Comparison of ENCODE assay signal across 8 mouse cellular contexts in genomic region chr8:89025281-89026138, GRCm38 (mm10). TPM values are rescaled to one million over a fixed set of nuclear protein-coding genes. Genes with fewer than 3 reads are reported as not detected.
DNase-seq lines count a peak whose midpoint lies in the region; ATAC-seq lines count a peak whose summit lies in the region.

No protein-coding gene starts in this region.

- no peak overlapping the region for H3K9ac ChIP-seq in kidney, embryonic 15.5 days
- peak overlapping the region; percentile 49 for H3K9ac ChIP-seq in intestine, embryonic 16.5 days (ENCODE audit: low read depth, low read length)

- peaks cover 16% of the 10 kb centered on the region; the same call in 1 of the 2 replicates for H3K27me3 ChIP-seq in kidney, embryonic 15.5 days
- peaks cover 52% of the 10 kb centered on the region for H3K27me3 ChIP-seq in embryonic facial prominence, embryonic 10.5 days (replicated peaks; ENCODE audit: low read depth, poor library complexity, severe bottlenecking)
- H3K27me3 ChIP-seq in intestine, embryonic 16.5 days (replicated peaks; ENCODE audit: control insufficient read depth, insufficient read depth, low read length), result peaks cover 16% of the 10 kb centered on the region

- peak overlapping the region; percentile 23 for H3K4me3 ChIP-seq in kidney, embryonic 15.5 days (replicated peaks)
- peak overlapping the region; percentile 61 for H3K4me3 ChIP-seq in embryonic facial prominence, embryonic 10.5 days
- H3K4me3 ChIP-seq in intestine, embryonic 16.5 days (ENCODE audit: low read length), result peak overlapping the region; percentile 42

- H3K27ac ChIP-seq in kidney, embryonic 15.5 days, result peak overlapping the region; percentile 68
- peak overlapping the region; percentile 76; the same call in 1 of the 2 replicates for H3K27ac ChIP-seq in embryonic facial prominence, embryonic 10.5 days (replicated peaks)
- H3K27ac ChIP-seq in intestine, embryonic 16.5 days (ENCODE audit: low read length), result no peak overlapping the region

- H3K4me2 ChIP-seq in kidney, embryonic 15.5 days, result peak overlapping the region; percentile 56
- peak overlapping the region; percentile 62 for H3K4me2 ChIP-seq in intestine, embryonic 16.5 days (ENCODE audit: low read depth, low read length)

- no peaks in the 10 kb centered on the region for H3K9me3 ChIP-seq in kidney, embryonic 15.5 days (replicated peaks)
- no peaks in the 10 kb centered on the region for H3K9me3 ChIP-seq in embryonic facial prominence, embryonic 10.5 days
- H3K9me3 ChIP-seq in intestine, embryonic 16.5 days (ENCODE audit: control insufficient read depth, low read length), result no peaks in the 10 kb centered on the region

- peak; percentile 64; the same call in 1 of the 2 replicates for ATAC-seq in kidney, embryonic 15.5 days (replicated peaks; ENCODE audit: low FRiP score)
- ATAC-seq in intestine, embryonic 16.5 days, result peak; percentile 60

- peaks cover 60% of the 10 kb centered on the region for H3K4me1 ChIP-seq in kidney, embryonic 15.5 days
- H3K4me1 ChIP-seq in embryonic facial prominence, embryonic 10.5 days, result peaks cover 50% of the 10 kb centered on the region
- H3K4me1 ChIP-seq in intestine, embryonic 16.5 days (ENCODE audit: control insufficient read depth, insufficient read depth, low read length), result peaks cover 12% of the 10 kb centered on the region

- no peak for DNase-seq in kidney, adult 11 months
- DNase-seq in embryonic facial prominence, embryonic 10.5 days (ENCODE audit: low spot score), result peak; percentile 75
- DNase-seq in neural tube, embryonic 10.5 days (ENCODE audit: extremely low spot score, low spot score), result peak; percentile 74
- DNase-seq in gastrocnemius, postnatal 10 days, result no peak
- no peak for DNase-seq in ovary, adult 18-20 months (ENCODE audit: low spot score)
- DNase-seq in thymus, postnatal 14 days, result no peak

- peaks cover 28% of the 10 kb centered on the region for H3K36me3 ChIP-seq in kidney, embryonic 15.5 days
- H3K36me3 ChIP-seq in embryonic facial prominence, embryonic 10.5 days (replicated peaks), result peaks cover 27% of the 10 kb centered on the region
- no peaks in the 10 kb centered on the region for H3K36me3 ChIP-seq in intestine, embryonic 16.5 days (ENCODE audit: control insufficient read depth, insufficient read depth, low read length)

- 14% methylated on average over 54 of the region's 55 CpGs for WGBS in kidney, embryonic 15.5 days
- 4% methylated on average over 55 of the region's 55 CpGs for WGBS in embryonic facial prominence, embryonic 10.5 days
- WGBS in intestine, embryonic 16.5 days, result 10% methylated on average over 54 of the region's 55 CpGs

RNA-seq across cellular contexts. Expression of gene Sall1, which starts 18.5 kb away (rescaled TPM):
- 42.4 TPM in 2 replicates for polyA plus RNA-seq in kidney, embryonic 15.5 days (2015; fragmentation: Nextera tagmentation; extraction: Ambion mirVana)
- polyA plus RNA-seq in embryonic facial prominence, embryonic 10.5 days (2016; fragmentation: Nextera tagmentation; extraction: Ambion mirVana), result 4.7 and 6.3 TPM in 2 replicates
- polyA plus RNA-seq in intestine, embryonic 16.5 days (2015; fragmentation: Nextera tagmentation; extraction: Ambion mirVana), result 1.8 and 1.9 TPM in 2 replicates
- total RNA-seq in gastrocnemius, postnatal 10 days (2021), result under 1 TPM; 0.07 to 0.16 TPM

Comparison
In these comparisons a context has a peak if more than half of its experiments do, and no peak if none do; other contexts are left out.
1. DNase-seq: peak in embryonic facial prominence, embryonic 10.5 days (single experiment) and neural tube, embryonic 10.5 days (single experiment); none in kidney, adult 11 months (single experiment), gastrocnemius, postnatal 10 days (single experiment), ovary, adult 18-20 months (single experiment) and thymus, postnatal 14 days (single experiment).
2. Peak in every context shown above with its lines, with median percentiles within 50 percentile points of each other: H3K4me3 ChIP-seq.